In the genomic region with DNA sequence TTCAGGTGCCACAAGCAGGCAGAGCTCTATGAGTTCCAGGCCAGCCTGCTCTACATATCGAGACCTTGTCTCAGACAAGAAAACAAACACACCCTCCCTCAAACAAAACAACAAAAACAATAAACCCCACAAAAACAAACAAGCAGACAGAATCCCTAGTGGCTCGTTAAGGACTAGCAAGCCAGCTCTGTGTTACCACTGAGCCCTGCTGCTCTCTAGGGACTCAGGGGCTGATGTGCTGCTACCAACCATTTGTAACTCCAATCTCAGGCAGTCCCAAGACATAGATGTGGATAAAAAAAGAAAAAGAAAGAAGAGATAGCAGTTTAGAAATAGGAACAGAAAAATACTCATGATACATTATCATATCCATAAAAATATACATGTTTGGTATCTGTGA, we compare ENCODE assay signal across 15 mouse cellular contexts.
"Had no signal": no experiment of that assay in that cellular context is flagged by ENCODE, and none has a peak within 500 bp of the region (broad histone marks: within the 10 kb centered on the region; RNA-seq: fewer than 3 reads in every experiment).

No protein-coding gene starts in this region.

- H3K4me2 ChIP-seq: lung, embryonic 14.5 days; midbrain, embryonic 11.5 days; midbrain, embryonic 13.5 days; midbrain, embryonic 15.5 days had no signal

- H3K27ac ChIP-seq: liver, embryonic 14.5 days; macrophage; midbrain, embryonic 13.5 days; midbrain, embryonic 15.5 days had no signal

- ATAC-seq: midbrain, embryonic 15.5 days had no signal

- H3K36me3 ChIP-seq: midbrain, embryonic 15.5 days had no signal

- H3K9ac ChIP-seq: liver, embryonic 14.5 days; lung, embryonic 14.5 days; midbrain, embryonic 13.5 days; midbrain, embryonic 15.5 days had no signal

- DNase-seq: lung, adult 18-20 months; lung, embryonic 14.5 days; lung, postnatal 10 days; lung, postnatal 36 days; right cerebral cortex, postnatal 14 days; spleen, adult 18-20 months; thymus, adult 18-20 months; thymus, postnatal 14 days; thymus, postnatal 36 days had no signal

- H3K4me1 ChIP-seq: megakaryocyte, embryonic 14.5 days; midbrain, embryonic 15.5 days had no signal

- H3K27me3 ChIP-seq: megakaryocyte, embryonic 14.5 days; midbrain, embryonic 13.5 days; midbrain, embryonic 15.5 days had no signal

- H3K4me3 ChIP-seq: megakaryocyte, embryonic 14.5 days; midbrain, embryonic 13.5 days; midbrain, embryonic 15.5 days had no signal

- H3K9me3 ChIP-seq: megakaryocyte, embryonic 14.5 days; midbrain, embryonic 13.5 days; midbrain, embryonic 15.5 days had no signal
